Mouse (Mus musculus) small intestine, adult 2 months (tissue): ENCODE results near the gene Tdrd1.

Experiments
- CTCF ChIP-seq: fragments of 200-500 bp; IDR thresholded peaks from 2 replicates; pipeline ENCODE4 v1.5.1; 2012; ENCODE audit warnings: low read depth, mild to moderate bottlenecking, control low read depth, inconsistent platforms, low read length, moderate library complexity, mixed read lengths; ENCODE audit not compliant: insufficient replicate concordance, insufficient read length; ENCODE audit errors: extremely low read depth
- POLR2A ChIP-seq: fragments of 200-500 bp; IDR thresholded peaks from 2 replicates; pipeline ENCODE4 v1.6.1; 2012; ENCODE audit warnings: low read depth, mild to moderate bottlenecking, control low read depth, inconsistent platforms, low read length, moderate library complexity

DNA sequence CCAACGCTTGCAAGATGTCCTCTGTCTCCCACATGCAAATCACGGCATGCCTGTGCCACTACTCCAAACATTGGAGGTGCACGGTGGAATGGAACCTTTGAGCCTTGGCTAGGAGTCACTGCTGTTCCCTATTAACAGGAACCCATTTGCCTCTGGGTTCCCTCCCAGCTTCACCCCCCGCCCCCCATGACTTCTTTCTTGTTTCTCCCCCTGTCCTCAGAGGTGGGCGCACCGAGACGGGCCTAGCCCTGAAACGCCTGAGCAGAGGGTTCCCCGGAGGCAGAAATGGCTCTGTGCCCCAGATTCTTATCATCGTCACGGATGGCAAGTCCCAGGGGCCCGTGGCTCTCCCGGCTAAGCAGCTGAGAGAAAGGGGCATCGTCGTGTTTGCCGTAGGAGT lies 71.6 kb downstream of the Tdrd1 start:
- no peak for TF ChIP-seq CTCF
- no peak for TF ChIP-seq POLR2A
